Mouse (Mus musculus): Measurements from ENCODE around the gene Fignl1. TPM values are rescaled to one million over a fixed set of nuclear protein-coding genes. Genes with fewer than 3 reads are reported as not detected.
A peak's percentile ranks its signal among the peaks of the same experiment; 100 is the strongest.

The Fignl1 gene
- polyA plus RNA-seq, 1 experiment = 3.8 TPM

- Histone ChIP-seq H3K36me3 (ENCODE audit: control insufficient read depth, insufficient read depth) (no peaks in the 10 kb centered on the region), H3K27me3 (ENCODE audit: control insufficient read depth, insufficient read depth, insufficient read length) (no peaks in the 10 kb centered on the region), H3K4me2 (ENCODE audit: low read depth) (peak overlapping the region; percentile 20), H3K4me3 (no peak overlapping the region), H3ac (ENCODE audit: control insufficient read depth, insufficient read length) (no peak overlapping the region), H3K79me2 (ENCODE audit: control insufficient read depth, insufficient read depth) (no peaks in the 10 kb centered on the region)
- TF ChIP-seq MAX (IDR thresholded peaks at IDR 0.05; ENCODE audit: low read depth) (no peak), TCF3 (IDR thresholded peaks at IDR 0.05; ENCODE audit: insufficient read length, low read depth) (no peak), CEBPB (IDR thresholded peaks at IDR 0.05; ENCODE audit: insufficient read depth, poor library complexity, severe bottlenecking) (no peak), USF1 (IDR thresholded peaks at IDR 0.05; ENCODE audit: low read depth) (no peak), MYOD1 (IDR thresholded peaks at IDR 0.05; ENCODE audit: control insufficient read depth in 1 of 3, insufficient read length in 2 of 3, low read depth in 2 of 3) (peak in 2 of 3 experiments; percentile 46), TCF12 (IDR thresholded peaks at IDR 0.05; ENCODE audit: insufficient read depth, poor library complexity, severe bottlenecking) (no peak), POLR2A (IDR thresholded peaks at IDR 0.05; ENCODE audit: insufficient read length, low read depth) (no peak), MYOG (IDR thresholded peaks at IDR 0.05; ENCODE audit: control insufficient read depth in 1 of 3, insufficient read depth in 1 of 3, insufficient read length in 2 of 3, low read depth in 2 of 3) (peak in 1 of 3 experiments; percentile 49), E2F4 (IDR thresholded peaks at IDR 0.05; ENCODE audit: insufficient read depth) (no peak)
Measured at GRCm38 (mm10) chr11:11845044-11845443, 36.3 kb upstream of the Fignl1 start.

GRCm38 (mm10) chr11:11844367-11844971 lies 35.7 kb upstream of the Fignl1 start:
- Histone ChIP-seq H3K36me3 (ENCODE audit: control insufficient read depth, insufficient read depth) (no peaks in the 10 kb centered on the region), H3K79me2 (ENCODE audit: control insufficient read depth, insufficient read depth) (no peaks in the 10 kb centered on the region), H3K4me2 (ENCODE audit: low read depth) (peak overlapping the region; percentile 20), H3K27me3 (ENCODE audit: control insufficient read depth, insufficient read depth, insufficient read length) (no peaks in the 10 kb centered on the region), H3K4me3 (no peak overlapping the region), H3ac (ENCODE audit: control insufficient read depth, insufficient read length) (no peak overlapping the region)
- TF ChIP-seq USF1 (IDR thresholded peaks at IDR 0.05; ENCODE audit: low read depth) = no peak
- peak; percentile 65 for TF ChIP-seq TCF3 (IDR thresholded peaks at IDR 0.05; ENCODE audit: insufficient read length, low read depth)
- peak; percentile 57 for TF ChIP-seq SRF (IDR thresholded peaks at IDR 0.05; ENCODE audit: control insufficient read depth, insufficient read length, low read depth)
- no peak for TF ChIP-seq MAX (IDR thresholded peaks at IDR 0.05; ENCODE audit: low read depth)
- TF ChIP-seq MYOD1 (IDR thresholded peaks at IDR 0.05; ENCODE audit: control insufficient read depth in 1 of 3, insufficient read length in 2 of 3, low read depth in 2 of 3) = peak; percentile 89 to 97 (median 96)
- no peak for TF ChIP-seq POLR2A (IDR thresholded peaks at IDR 0.05; ENCODE audit: insufficient read length, low read depth)
- no peak for TF ChIP-seq POLR2AphosphoS2 (IDR thresholded peaks at IDR 0.05; ENCODE audit: insufficient read length, low read depth)
- TF ChIP-seq REST (IDR thresholded peaks at IDR 0.05; ENCODE audit: insufficient read depth, insufficient read length) = no peak
- TF ChIP-seq CEBPB (IDR thresholded peaks at IDR 0.05; ENCODE audit: insufficient read depth, poor library complexity, severe bottlenecking) = no peak
- peak in 2 of 3 experiments; percentile 88 for TF ChIP-seq MYOG (IDR thresholded peaks at IDR 0.05; ENCODE audit: control insufficient read depth in 1 of 3, insufficient read depth in 1 of 3, insufficient read length in 2 of 3, low read depth in 2 of 3)
- no peak for TF ChIP-seq E2F4 (IDR thresholded peaks at IDR 0.05; ENCODE audit: insufficient read depth)
- peak; percentile 71 for TF ChIP-seq TCF12 (IDR thresholded peaks at IDR 0.05; ENCODE audit: insufficient read depth, poor library complexity, severe bottlenecking)

- TF ChIP-seq MYOG (IDR thresholded peaks at IDR 0.05; ENCODE audit: control insufficient read depth in 1 of 3, insufficient read depth in 1 of 3, insufficient read length in 2 of 3, low read depth in 2 of 3) (no peak), POLR2A (IDR thresholded peaks at IDR 0.05; ENCODE audit: insufficient read length, low read depth) (no peak), CEBPB (IDR thresholded peaks at IDR 0.05; ENCODE audit: insufficient read depth, poor library complexity, severe bottlenecking) (no peak)
- Histone ChIP-seq H3K27me3 (ENCODE audit: control insufficient read depth, insufficient read depth, insufficient read length) (no peaks in the 10 kb centered on the region), H3ac (ENCODE audit: control insufficient read depth, insufficient read length) (no peak overlapping the region), H3K79me2 (ENCODE audit: control insufficient read depth, insufficient read depth) (no peaks in the 10 kb centered on the region), H3K36me3 (ENCODE audit: control insufficient read depth, insufficient read depth) (no peaks in the 10 kb centered on the region), H3K4me3 (no peak overlapping the region), H3K4me2 (ENCODE audit: low read depth) (no peak overlapping the region)
Measured at GRCm38 (mm10) chr11:11841590-11841989, 32.8 kb upstream of the Fignl1 start.

GRCm38 (mm10) chr11:11840746-11841145 lies 32.0 kb upstream of the Fignl1 start:
- Histone ChIP-seq H3K36me3 (ENCODE audit: control insufficient read depth, insufficient read depth) (no peaks in the 10 kb centered on the region), H3K4me3 (no peak overlapping the region), H3K4me2 (ENCODE audit: low read depth) (no peak overlapping the region), H3ac (ENCODE audit: control insufficient read depth, insufficient read length) (no peak overlapping the region), H3K27me3 (ENCODE audit: control insufficient read depth, insufficient read depth, insufficient read length) (no peaks in the 10 kb centered on the region), H3K79me2 (ENCODE audit: control insufficient read depth, insufficient read depth) (no peaks in the 10 kb centered on the region)
- TF ChIP-seq MAX (IDR thresholded peaks at IDR 0.05; ENCODE audit: low read depth) (no peak), MYOG (IDR thresholded peaks at IDR 0.05; ENCODE audit: control insufficient read depth in 1 of 3, insufficient read depth in 1 of 3, insufficient read length in 2 of 3, low read depth in 2 of 3) (no peak)

GRCm38 (mm10) chr11:11839874-11840273 lies 31.1 kb upstream of the Fignl1 start:
- Histone ChIP-seq H3K27me3 (ENCODE audit: control insufficient read depth, insufficient read depth, insufficient read length) (no peaks in the 10 kb centered on the region), H3ac (ENCODE audit: control insufficient read depth, insufficient read length) (no peak overlapping the region), H3K4me3 (no peak overlapping the region), H3K79me2 (ENCODE audit: control insufficient read depth, insufficient read depth) (no peaks in the 10 kb centered on the region), H3K36me3 (ENCODE audit: control insufficient read depth, insufficient read depth) (no peaks in the 10 kb centered on the region), H3K4me2 (ENCODE audit: low read depth) (no peak overlapping the region)
- no peak for TF ChIP-seq TCF3 (IDR thresholded peaks at IDR 0.05; ENCODE audit: insufficient read length, low read depth)
- no peak for TF ChIP-seq SRF (IDR thresholded peaks at IDR 0.05; ENCODE audit: control insufficient read depth, insufficient read length, low read depth)
- no peak for TF ChIP-seq TCF12 (IDR thresholded peaks at IDR 0.05; ENCODE audit: insufficient read depth, poor library complexity, severe bottlenecking)
- no peak for TF ChIP-seq POLR2AphosphoS2 (IDR thresholded peaks at IDR 0.05; ENCODE audit: insufficient read length, low read depth)
- no peak for TF ChIP-seq MAX (IDR thresholded peaks at IDR 0.05; ENCODE audit: low read depth)
- TF ChIP-seq POLR2A (IDR thresholded peaks at IDR 0.05; ENCODE audit: insufficient read length, low read depth) = no peak
- no peak for TF ChIP-seq E2F4 (IDR thresholded peaks at IDR 0.05; ENCODE audit: insufficient read depth)

Measured in myocyte (in vitro differentiated cells).